Mouse (Mus musculus) left cerebral cortex, adult 2 months (tissue): ENCODE results near the gene Ptpn23. TPM values are rescaled to one million over a fixed set of nuclear protein-coding genes. Genes with fewer than 3 reads are reported as not detected.

Source experiments
- DNase-seq, 2 experiments: peaks; one replicate each; pipeline ENCODE4 v3.0.0; 2021 to 2022; ENCODE audit warnings: low spot score in 2 of 2, mixed read lengths in 1 of 2; ENCODE audit errors: extremely low spot score in 1 of 2
- H3K27ac ChIP-seq: fragments of 200-600 bp; 2 replicates; pipeline ENCODE4 v1.8.1; 2022
- H3K4me3 ChIP-seq: fragments of 200-600 bp; 2 replicates; pipeline ENCODE4 v1.8.1; 2022
- CTCF ChIP-seq: fragments of 200-600 bp; IDR thresholded peaks from 2 replicates; pipeline ENCODE4 v1.8.1; 2022; ENCODE audit warnings: antibody characterized with exemption, mild to moderate bottlenecking, moderate library complexity
- intact Hi-C: fragments of 180-260 bp; cut with DNase I; formaldehyde crosslinking; loops from one replicate; pipeline ENCODE4 v1.15.1; 2025
- total RNA-seq, 2 experiments: library from RNA; stranded (reverse); gene quantifications; 2 replicates each; pipeline ENCODE4 v1.2.3; 2021

Gene Ptpn23
- total RNA-seq, 2 experiments from 2014 or later: 63.6 to 64.1 TPM

- H3K4me3 ChIP-seq: no peak overlapping the region
- DNase-seq: no peak
- intact Hi-C loops: no loop called here
- no peak for TF ChIP-seq CTCF
- H3K27ac ChIP-seq: no peak overlapping the region
These were observed 57.8 kb downstream of the Ptpn23 start for GRCm38 (mm10) chr9:110350188-110350587.

GRCm38 (mm10) chr9:110348899-110349298 lies 59.1 kb downstream of the Ptpn23 start:
- Histone ChIP-seq H3K27ac (no peak overlapping the region), H3K4me3 (no peak overlapping the region)
- no peak for DNase-seq
- no peak for TF ChIP-seq CTCF
- intact Hi-C loops: no loop called here

- no peak for TF ChIP-seq CTCF
- H3K27ac ChIP-seq: no peak overlapping the region
- H3K4me3 ChIP-seq: no peak overlapping the region
- no peak for DNase-seq
- intact Hi-C loops: no loop called here
These were observed 62.8 kb downstream of the Ptpn23 start for GRCm38 (mm10) chr9:110345057-110345739.

GRCm38 (mm10) chr9:110343805-110344204 lies 64.2 kb downstream of the Ptpn23 start:
- DNase-seq: no peak
- intact Hi-C loops: no loop called here
- no peak for TF ChIP-seq CTCF
- H3K4me3 ChIP-seq: no peak overlapping the region
- H3K27ac ChIP-seq: no peak overlapping the region

- H3K27ac ChIP-seq: no peak overlapping the region; the same call in 1 of the 2 replicates
- no peak for TF ChIP-seq CTCF
- DNase-seq: no peak
- H3K4me3 ChIP-seq: no peak overlapping the region
- intact Hi-C loops: no loop called here
These were observed 66.0 kb downstream of the Ptpn23 start for GRCm38 (mm10) chr9:110342008-110342407.

GRCm38 (mm10) chr9:110340037-110340750 lies 67.8 kb downstream of the Ptpn23 start:
- H3K27ac ChIP-seq: no peak overlapping the region
- intact Hi-C loops: no loop called here
- no peak overlapping the region for H3K4me3 ChIP-seq
- no peak for DNase-seq
- TF ChIP-seq CTCF: no peak

Other genes with a start within 250 kb of the Ptpn23 start
- 100 to 1,000 TPM; 352 to 356 TPM for gene Cspg5, start 164.4 kb downstream of the Ptpn23 start, total RNA-seq
- gene Elp6, start 103.0 kb downstream of the Ptpn23 start, total RNA-seq: 10 to 100 TPM in 1 of 2 experiments, 1 to 10 TPM in 1; 9.1 to 14.1 TPM
- gene Scap, start 74.9 kb downstream of the Ptpn23 start, total RNA-seq: 100 to 1,000 TPM in 1 of 2 experiments, 10 to 100 TPM in 1; 97.0 to 107 TPM
- gene Ngp, start 11.5 kb upstream of the Ptpn23 start, total RNA-seq: under 1 TPM in 1 of 2 experiments, not detected in 1; 0.57 TPM
- gene Klhl18, start 68.5 kb upstream of the Ptpn23 start, total RNA-seq: 10 to 100 TPM; 27.4 to 28.3 TPM
- gene Kif9, start 68.7 kb upstream of the Ptpn23 start, total RNA-seq: 1 to 10 TPM; 3.8 to 4.4 TPM
- 10 to 100 TPM; 64.1 to 71.1 TPM for gene Setd2, start 124.4 kb upstream of the Ptpn23 start, total RNA-seq
- gene Nradd, start 216.2 kb upstream of the Ptpn23 start, total RNA-seq: 1 to 10 TPM; 2.7 to 3.6 TPM
- gene Nbeal2, start 245.9 kb upstream of the Ptpn23 start, total RNA-seq: 10 to 100 TPM; 12.6 to 14.4 TPM
- 10 to 100 TPM; 56.2 to 56.9 TPM for gene Ccdc12, start 248.3 kb upstream of the Ptpn23 start, total RNA-seq